Mouse (Mus musculus) lung, postnatal 0 days (tissue): ENCODE measurements around the gene Ppp6r3. TPM values are rescaled to one million over a fixed set of nuclear protein-coding genes. Genes with fewer than 3 reads are reported as not detected.
"Not testable (repeated sequence)": the region's sequence is repeated elsewhere in the genome, so short reads cannot be mapped to it uniquely, and the experiment has no call there.

Experiments used
- ATAC-seq: fragments of 200-750 bp; cut with Nextera tagmentation; 2 replicates; pipeline ENCODE4 v1.8.0; 2017; ENCODE audit warnings: moderate library complexity
- DNase-seq: peaks from one replicate; pipeline ENCODE4 v3.0.0-alpha.2; 2016; ENCODE audit warnings: low spot score
- H3K27ac ChIP-seq: fragments of 300-500 bp; sonication (generic); 2 replicates; pipeline ENCODE4 v1.5.1; 2014; ENCODE audit warnings: antibody characterized with exemption, mild to moderate bottlenecking, low read length, mixed read lengths
- H3K27me3 ChIP-seq: fragments of 300-500 bp; sonication (generic); replicated peaks from 2 replicates; pipeline ENCODE4 v1.6.1; 2014; ENCODE audit warnings: low read length, mixed read lengths; ENCODE audit not compliant: insufficient read depth
- H3K36me3 ChIP-seq: fragments of 300-500 bp; sonication (generic); 2 replicates; pipeline ENCODE4 v1.6.1; 2014; ENCODE audit warnings: low read length, mixed read lengths; ENCODE audit not compliant: insufficient read depth
- H3K4me1 ChIP-seq: fragments of 300-500 bp; sonication (generic); 2 replicates; pipeline ENCODE4 v1.6.1; 2014; ENCODE audit warnings: antibody characterized with exemption, low read depth, low read length, mixed read lengths; ENCODE audit not compliant: insufficient read depth
- H3K4me2 ChIP-seq: fragments of 300-500 bp; sonication (generic); replicated peaks from 2 replicates; pipeline ENCODE4 v1.6.1; 2014; ENCODE audit warnings: low read depth, mild to moderate bottlenecking, low read length, moderate library complexity, mixed read lengths
- H3K4me3 ChIP-seq: fragments of 300-500 bp; sonication (generic); 2 replicates; pipeline ENCODE4 v1.5.1; 2014; ENCODE audit warnings: low read depth, low read length
- H3K9ac ChIP-seq: fragments of 300-500 bp; sonication (generic); replicated peaks from 2 replicates; pipeline ENCODE4 v1.6.1; 2014; ENCODE audit warnings: low read depth, mild to moderate bottlenecking
- H3K9me3 ChIP-seq: fragments of 300-500 bp; sonication (generic); 2 replicates; pipeline ENCODE4 v1.6.1; 2016; ENCODE audit warnings: low read length, mixed read lengths
- CTCF ChIP-seq: IDR thresholded peaks from 2 replicates; pipeline ENCODE4 v1.5.1; 2016; ENCODE audit warnings: antibody characterized with exemption, mild to moderate bottlenecking
- EP300 ChIP-seq: IDR thresholded peaks from 2 replicates; pipeline ENCODE4 v1.6.1; 2016; ENCODE audit warnings: antibody characterized with exemption, mild to moderate bottlenecking, control low read depth
- WGBS: fragments of 180-500 bp; shearing (Covaris S2); extraction: QIAGEN DNeasy Blood & Tissue Kit; methylation state at CpG from one replicate; pipeline ENCODE4 v1.1.7; 2014; 5-methylcytosine and 5-hydroxymethylcytosine counted together
- polyA plus RNA-seq: library from polyadenylated mRNA; unstranded; fragments of >200 nt; fragmentation: Nextera tagmentation; extraction: Ambion mirVana; gene quantifications from 2 replicates; pipeline ENCODE4 v1.2.1, GENCODE M21; 2015

Ppp6r3 gene
- polyA plus RNA-seq, 1 experiment from 2014 or later: 30.6 TPM

- H3K9me3 ChIP-seq: no peaks in the 10 kb centered on the region
- WGBS: 86% methylated on average over 7 of the region's 7 CpGs
- H3K36me3 ChIP-seq: peaks cover 62% of the 10 kb centered on the region; the same call in 1 of the 2 replicates
- H3K4me3 ChIP-seq: no peak overlapping the region
- no peak for ATAC-seq
- H3K9ac ChIP-seq: no peak overlapping the region
- no peaks in the 10 kb centered on the region for H3K4me1 ChIP-seq
- TF ChIP-seq EP300 (no peak), CTCF (no peak)
- no peak overlapping the region for H3K27ac ChIP-seq
- no peak for DNase-seq
- no peak overlapping the region for H3K4me2 ChIP-seq
- no peaks in the 10 kb centered on the region for H3K27me3 ChIP-seq
These were observed 18.0 kb upstream of the Ppp6r3 start for GRCm38 (mm10) chr19:3593379-3594055.

- WGBS: 86% methylated on average over 4 of the region's 4 CpGs
- Histone ChIP-seq H3K9me3 (no peaks in the 10 kb centered on the region), H3K36me3 (peaks cover 50% of the 10 kb centered on the region; the same call in 1 of the 2 replicates), H3K27me3 (no peaks in the 10 kb centered on the region), H3K27ac (no peak overlapping the region), H3K4me2 (no peak overlapping the region), H3K4me3 (no peak overlapping the region), H3K4me1 (no peaks in the 10 kb centered on the region), H3K9ac (no peak overlapping the region)
- DNase-seq (no peak), ATAC-seq (no peak)
- TF ChIP-seq CTCF: no peak
- TF ChIP-seq EP300: no peak
These were observed 14.4 kb upstream of the Ppp6r3 start for GRCm38 (mm10) chr19:3589968-3590367.

- Histone ChIP-seq H3K36me3 (peaks cover 47% of the 10 kb centered on the region; the same call in 1 of the 2 replicates), H3K4me2 (no peak overlapping the region), H3K4me3 (no peak overlapping the region), H3K4me1 (no peaks in the 10 kb centered on the region), H3K27me3 (no peaks in the 10 kb centered on the region), H3K27ac (no peak overlapping the region), H3K9me3 (no peaks in the 10 kb centered on the region), H3K9ac (no peak overlapping the region)
- WGBS: 83% methylated on average over 5 of the region's 5 CpGs
- no peak for ATAC-seq
- TF ChIP-seq CTCF (no peak), EP300 (no peak)
- DNase-seq: no peak
These were observed 14.0 kb upstream of the Ppp6r3 start for GRCm38 (mm10) chr19:3589547-3589946.

GRCm38 (mm10) chr19:3587729-3588128, 12.2 kb upstream of the Ppp6r3 start:
- not testable (repeated sequence) for DNase-seq, ATAC-seq, H3K4me3 ChIP-seq, H3K4me2 ChIP-seq, H3K4me1 ChIP-seq, H3K9me3 ChIP-seq, H3K9ac ChIP-seq, H3K27ac ChIP-seq, H3K27me3 ChIP-seq
- peak; percentile 71 for TF ChIP-seq CTCF
- WGBS: 92% methylated on average over 5 of the region's 5 CpGs
- H3K36me3 ChIP-seq: peaks cover 46% of the 10 kb centered on the region; the same call in 1 of the 2 replicates

- DNase-seq: peak; percentile 69
- Histone ChIP-seq H3K4me2 (no peak overlapping the region), H3K9ac (no peak overlapping the region), H3K36me3 (peaks cover 40% of the 10 kb centered on the region; the same call in 1 of the 2 replicates), H3K4me3 (no peak overlapping the region), H3K27me3 (no peaks in the 10 kb centered on the region), H3K9me3 (no peaks in the 10 kb centered on the region), H3K4me1 (no peaks in the 10 kb centered on the region), H3K27ac (no peak overlapping the region)
- peak; percentile 55; the same call in 1 of the 2 replicates for ATAC-seq
- TF ChIP-seq CTCF: peak; percentile 84
- TF ChIP-seq EP300: no peak
- WGBS: 43% methylated on average over 1 of the region's 1 CpGs
These were observed 11.0 kb upstream of the Ppp6r3 start for GRCm38 (mm10) chr19:3586540-3586939.

- no peak overlapping the region for H3K4me3 ChIP-seq
- no peak overlapping the region for H3K27ac ChIP-seq
- H3K36me3 ChIP-seq: peaks cover 35% of the 10 kb centered on the region; the same call in 1 of the 2 replicates
- no peak overlapping the region for H3K9ac ChIP-seq
- 96% methylated on average over 9 of the region's 9 CpGs for WGBS
- DNase-seq: no peak
- H3K4me1 ChIP-seq: no peaks in the 10 kb centered on the region
- H3K27me3 ChIP-seq: no peaks in the 10 kb centered on the region
- no peaks in the 10 kb centered on the region for H3K9me3 ChIP-seq
- ATAC-seq: no peak
- no peak for TF ChIP-seq EP300
- TF ChIP-seq CTCF: no peak
- no peak overlapping the region for H3K4me2 ChIP-seq
These were observed 10.5 kb upstream of the Ppp6r3 start for GRCm38 (mm10) chr19:3586026-3586425.
